Mouse (Mus musculus): ENCODE measurements at regions not wholly inside any gene's neighbourhood (a gene's known extent, or its start where the extent isn't known, plus 50 kb on each side); places are given as distances from the start of the nearest gene placed in this dataset.

- Histone ChIP-seq H3K9me3 (ENCODE audit: low read length) (peaks cover 16% of the 10 kb centered on the region), H3K27me3 (ENCODE audit: insufficient read depth, low read length) (peaks cover 19% of the 10 kb centered on the region), H3K4me1 (replicated peaks; ENCODE audit: low read depth, low read length) (peaks cover 10% of the 10 kb centered on the region), H3K4me3 (replicated peaks; ENCODE audit: low read length) (no peak overlapping the region), H3K36me3 (ENCODE audit: insufficient read depth, low read length) (no peaks in the 10 kb centered on the region)
- TF ChIP-seq POU5F1 (IDR thresholded peaks at IDR 0.05; ENCODE audit: borderline replicate concordance, low read length) (no peak), CTCF (conservative IDR thresholded peaks at IDR 0.05; ENCODE audit: low read length) (no peak), NANOG (IDR thresholded peaks at IDR 0.05; ENCODE audit: borderline replicate concordance, low read length) (peak; percentile 84; the same call in 1 of the 2 replicates)
Observed at GRCm38 (mm10) chr14:48729996-48730395, 56.4 kb upstream of the Otx2 start.
